Mouse (Mus musculus) R1 (cell line): ENCODE measurements at regions not wholly inside any gene's neighbourhood (a gene's known extent, or its start where the extent isn't known, plus 50 kb on each side); places are given as distances from the start of the nearest gene placed in this dataset.
A peak's percentile ranks its signal among the peaks of the same experiment; 100 is the strongest.

Experiments used
- DNase-seq: peaks from one replicate; pipeline ENCODE4 v3.0.0-alpha.2; 2018; ENCODE audit warnings: low read depth, low spot score

GRCm38 (mm10) chr5:47334299-47334698 is 648.6 kb upstream of the Slit2 start:
- DNase-seq: peak; percentile 1

- no peak for DNase-seq
These were observed 646.4 kb upstream of the Slit2 start for GRCm38 (mm10) chr5:47336511-47336910.

- DNase-seq: no peak
These were observed 643.1 kb upstream of the Slit2 start for GRCm38 (mm10) chr5:47339807-47340206.

- DNase-seq: no peak
These were observed 612.8 kb upstream of the Slit2 start for GRCm38 (mm10) chr5:47370184-47370583.

DNA sequence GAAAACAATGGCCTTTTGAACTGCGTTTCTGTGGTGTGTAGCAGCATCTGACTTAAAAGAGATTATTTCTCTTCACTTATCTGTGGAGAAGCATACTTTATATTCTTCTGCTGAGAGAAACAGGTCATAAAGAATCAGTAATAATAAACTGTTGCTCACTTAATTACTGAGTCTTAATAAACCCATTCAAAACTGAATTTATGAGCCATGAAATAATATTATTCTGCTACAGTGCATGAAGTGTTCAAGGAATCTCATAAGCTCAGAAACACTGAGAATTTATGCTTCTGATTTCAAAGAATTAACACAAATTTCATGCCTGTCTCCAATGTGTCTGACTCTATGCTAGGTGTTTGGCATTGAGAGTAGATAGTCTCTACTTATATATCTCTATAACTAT is 597.0 kb upstream of the Slit2 start:
- no peak for DNase-seq

DNA sequence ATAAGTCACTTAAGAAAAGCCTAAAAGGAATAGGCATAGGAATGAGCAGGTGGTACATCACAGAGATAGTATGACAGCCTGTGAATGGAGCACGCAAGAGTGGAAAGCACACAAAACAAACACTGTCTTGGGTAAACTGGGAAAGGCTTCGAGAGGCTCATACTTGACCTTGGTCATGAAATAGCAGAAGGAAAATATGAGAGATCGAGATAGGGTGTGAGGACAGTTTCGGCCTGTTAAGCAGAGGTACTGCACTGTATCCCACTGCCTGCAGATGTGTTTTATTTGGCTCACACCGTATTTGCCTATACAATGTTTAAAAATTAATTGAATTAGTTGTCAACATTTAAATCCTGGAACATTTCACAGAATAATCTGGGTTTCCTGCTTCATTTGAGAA is 596.2 kb upstream of the Slit2 start:
- DNase-seq: no peak

GRCm38 (mm10) chr5:47390735-47391134 is 592.2 kb upstream of the Slit2 start:
- DNase-seq: no peak

DNA sequence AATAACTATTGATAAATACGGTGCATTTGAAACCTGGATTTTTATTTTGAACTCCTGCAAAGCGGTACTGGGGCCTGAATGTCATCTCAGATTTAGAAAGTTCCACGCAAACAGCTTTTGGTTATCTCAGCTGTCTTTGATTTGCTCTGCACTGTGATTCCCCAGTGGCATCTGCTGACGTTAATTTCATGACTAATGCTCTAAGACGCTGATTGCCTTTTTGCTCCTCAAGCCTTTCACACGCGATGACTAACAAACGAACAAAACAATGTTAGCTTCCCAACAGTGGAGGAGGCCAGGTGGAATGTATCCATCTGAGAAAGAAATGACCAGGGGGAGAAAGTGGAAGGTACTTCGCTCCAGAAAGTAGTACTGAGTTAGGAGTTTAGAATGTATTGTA is 586.1 kb upstream of the Slit2 start:
- DNase-seq: no peak

DNA sequence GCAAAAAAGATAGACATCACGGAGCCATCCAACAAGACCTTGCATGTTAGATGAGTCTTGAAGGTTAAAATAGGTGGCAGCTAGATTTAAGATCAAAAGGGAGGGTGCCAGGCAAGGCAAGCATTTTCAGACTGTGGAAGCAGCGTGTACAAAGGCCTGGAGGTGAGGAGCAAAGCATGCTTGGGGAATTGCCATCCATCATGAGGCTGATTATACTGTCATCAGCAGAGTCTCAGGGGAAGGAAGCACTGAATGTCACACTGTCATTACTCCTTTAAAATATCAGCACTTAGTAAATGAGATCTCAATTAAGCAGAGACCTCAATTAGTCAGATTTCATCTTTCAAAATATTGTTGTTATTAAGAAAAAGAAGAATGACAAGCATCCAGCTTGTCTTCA is 561.0 kb upstream of the Slit2 start:
- no peak for DNase-seq

DNA sequence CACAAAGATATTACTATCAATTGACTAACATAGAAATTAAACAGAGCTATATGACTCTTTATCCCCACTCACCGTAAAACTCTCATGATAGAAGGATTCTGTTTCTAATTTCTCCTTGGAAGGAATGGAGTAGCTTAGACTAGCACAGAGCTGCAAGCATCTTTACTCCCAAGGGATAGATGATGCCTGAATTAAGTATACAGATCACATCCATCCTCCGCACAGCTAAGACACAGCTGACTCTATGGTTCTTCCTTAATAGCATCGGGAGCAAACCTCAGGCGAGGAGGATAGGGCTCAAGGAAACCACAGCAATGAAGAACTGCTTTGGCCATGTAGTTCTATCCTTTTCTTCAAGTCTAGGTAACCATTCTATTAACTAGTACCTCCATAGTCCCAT is 556.9 kb upstream of the Slit2 start:
- DNase-seq: no peak

DNA sequence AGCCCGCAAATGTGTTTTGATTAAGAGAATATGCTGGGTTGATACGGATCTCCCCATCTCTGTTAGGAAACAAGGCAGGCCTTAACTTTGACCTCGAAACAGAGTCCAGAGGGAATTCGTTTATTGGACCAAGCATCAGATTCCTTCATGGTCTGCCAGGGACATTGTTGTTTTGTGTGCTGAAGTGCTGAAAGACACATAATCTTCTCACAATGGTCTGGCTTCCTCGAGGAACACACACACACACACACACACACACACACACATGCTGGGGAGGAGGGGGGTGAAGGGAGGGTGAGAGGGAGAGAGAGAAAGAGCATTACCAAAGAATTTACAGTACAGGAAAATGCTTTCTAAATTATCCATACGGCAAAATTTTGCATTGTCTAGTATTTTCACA is 556.5 kb upstream of the Slit2 start:
- no peak for DNase-seq

DNA sequence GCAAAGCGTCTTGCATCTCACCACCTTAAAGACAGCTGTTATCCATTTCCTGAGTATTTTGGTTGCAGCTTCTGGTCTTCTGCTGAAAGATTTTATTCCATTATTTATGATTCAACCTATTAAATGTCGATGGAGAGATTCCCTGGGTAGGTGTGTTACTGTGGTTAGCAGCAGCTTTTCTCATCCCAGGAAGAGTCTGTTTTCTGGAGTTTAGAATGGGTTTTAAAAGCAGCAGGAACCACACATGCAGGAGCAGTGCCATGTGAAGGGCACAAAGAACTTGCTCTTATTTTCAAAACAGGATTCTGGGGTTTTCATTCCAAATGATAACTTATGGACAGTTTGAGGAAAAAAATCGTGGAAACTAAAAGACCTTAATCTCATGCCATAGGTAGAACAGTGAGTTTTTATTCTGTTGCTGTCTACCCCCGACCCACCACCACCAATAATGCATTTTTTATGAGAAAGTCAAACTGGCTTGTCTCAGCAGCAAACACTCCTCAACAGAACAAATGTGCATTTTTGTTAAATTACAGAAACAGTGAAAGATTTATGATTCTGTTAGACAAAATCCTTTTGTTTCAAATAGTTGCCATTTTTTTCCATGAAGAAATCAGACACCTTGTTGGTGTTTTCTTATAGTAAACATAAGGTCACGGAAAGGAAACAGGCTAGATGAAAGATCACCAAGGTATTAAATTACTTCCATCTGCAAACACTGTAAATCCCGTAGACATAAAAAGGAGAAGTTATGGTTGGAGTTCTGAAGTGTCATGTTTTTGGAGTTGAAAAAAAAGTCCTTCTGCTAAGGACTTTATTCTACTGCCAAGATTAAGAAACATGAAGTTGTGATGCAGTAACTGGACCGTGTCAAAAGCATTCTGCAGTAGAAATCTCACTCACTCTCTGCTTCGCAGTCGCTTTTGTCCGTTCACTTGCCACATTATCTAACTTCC is 553.4 kb upstream of the Slit2 start:
- no peak for DNase-seq

DNA sequence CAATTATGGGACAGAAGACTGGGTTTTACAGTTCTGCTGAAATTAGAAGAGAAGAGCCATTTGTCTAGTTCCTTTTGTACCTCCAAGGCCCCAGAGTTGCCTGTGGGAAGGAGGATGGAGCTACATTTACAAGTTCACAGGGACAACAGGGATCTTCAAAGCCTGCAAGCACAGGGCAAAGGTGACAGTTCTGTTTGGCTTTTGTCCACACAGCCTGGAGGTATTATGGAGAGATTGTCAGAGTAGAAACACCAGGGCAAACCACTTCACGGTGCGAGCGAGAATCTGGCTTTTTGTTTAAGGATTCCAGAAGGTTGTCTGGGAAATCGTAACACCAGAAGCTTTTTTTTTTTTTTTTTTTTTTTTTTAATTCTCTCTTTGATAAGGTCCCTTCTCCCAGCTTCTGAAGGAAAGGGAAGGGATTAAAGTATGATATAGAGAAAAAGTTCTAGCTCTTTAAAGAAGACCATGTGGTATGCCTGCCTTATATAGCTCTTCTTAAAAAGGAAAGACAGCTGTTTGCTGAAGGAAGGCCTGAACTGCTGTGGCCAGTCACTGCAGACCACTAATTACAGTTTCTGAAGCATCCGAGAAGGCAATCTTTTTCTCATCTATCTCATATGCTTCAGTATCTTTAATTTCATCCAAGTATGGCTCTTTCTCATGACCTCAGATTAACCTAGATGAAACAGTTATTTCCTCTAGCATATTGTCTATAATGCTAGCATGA is 551.2 kb upstream of the Slit2 start:
- DNase-seq: no peak

GRCm38 (mm10) chr5:47436455-47436854 is 546.5 kb upstream of the Slit2 start:
- no peak for DNase-seq

- no peak for DNase-seq
These were observed 536.5 kb upstream of the Slit2 start for GRCm38 (mm10) chr5:47446305-47447028.

DNA sequence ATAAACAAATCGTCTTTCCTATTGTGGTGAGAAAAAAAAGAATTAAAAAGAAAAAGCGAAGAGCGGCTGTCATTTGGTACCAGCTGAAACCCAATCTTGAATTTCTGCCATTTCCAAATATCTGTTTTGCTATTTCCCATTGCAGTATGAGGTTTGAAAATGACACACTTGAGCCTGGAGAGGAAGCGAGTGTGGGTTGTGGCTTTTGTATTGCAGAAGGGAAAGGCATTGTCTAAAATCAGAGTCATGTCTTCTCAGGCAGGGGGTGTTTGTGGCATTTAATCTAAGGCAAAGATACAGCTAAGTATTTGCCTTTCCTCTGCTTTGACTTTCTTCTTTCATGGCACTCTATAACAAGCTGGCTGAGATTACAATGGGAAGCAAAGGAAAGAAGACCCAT is 518.1 kb upstream of the Slit2 start:
- peak; percentile 1 for DNase-seq

DNA sequence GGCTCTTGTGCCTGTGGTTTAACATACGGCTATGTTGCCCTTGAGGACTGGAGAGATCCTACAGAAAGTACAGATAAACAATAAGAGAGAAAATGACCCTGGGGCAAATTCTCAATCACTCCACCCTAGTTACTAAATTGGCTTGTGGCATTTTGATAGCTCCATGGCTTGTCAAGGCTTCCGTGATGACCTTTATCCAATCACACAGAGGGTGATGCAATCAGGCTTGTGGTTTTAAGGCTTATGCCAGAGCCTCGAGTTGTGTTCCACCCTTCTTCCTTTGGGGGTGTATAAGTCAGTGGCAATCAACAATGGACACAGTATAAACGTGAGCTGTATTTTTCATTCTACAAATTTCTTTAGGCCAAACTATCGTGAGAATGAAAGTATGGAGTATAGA is 513.5 kb upstream of the Slit2 start:
- peak; percentile 1 for DNase-seq

- DNase-seq: no peak
These were observed 510.7 kb upstream of the Slit2 start for GRCm38 (mm10) chr5:47472027-47472825.

- DNase-seq: no peak
These were observed 503.0 kb upstream of the Slit2 start for GRCm38 (mm10) chr5:47479908-47480307.

- no peak for DNase-seq
These were observed 486.7 kb upstream of the Slit2 start for GRCm38 (mm10) chr5:47496218-47496617.

DNA sequence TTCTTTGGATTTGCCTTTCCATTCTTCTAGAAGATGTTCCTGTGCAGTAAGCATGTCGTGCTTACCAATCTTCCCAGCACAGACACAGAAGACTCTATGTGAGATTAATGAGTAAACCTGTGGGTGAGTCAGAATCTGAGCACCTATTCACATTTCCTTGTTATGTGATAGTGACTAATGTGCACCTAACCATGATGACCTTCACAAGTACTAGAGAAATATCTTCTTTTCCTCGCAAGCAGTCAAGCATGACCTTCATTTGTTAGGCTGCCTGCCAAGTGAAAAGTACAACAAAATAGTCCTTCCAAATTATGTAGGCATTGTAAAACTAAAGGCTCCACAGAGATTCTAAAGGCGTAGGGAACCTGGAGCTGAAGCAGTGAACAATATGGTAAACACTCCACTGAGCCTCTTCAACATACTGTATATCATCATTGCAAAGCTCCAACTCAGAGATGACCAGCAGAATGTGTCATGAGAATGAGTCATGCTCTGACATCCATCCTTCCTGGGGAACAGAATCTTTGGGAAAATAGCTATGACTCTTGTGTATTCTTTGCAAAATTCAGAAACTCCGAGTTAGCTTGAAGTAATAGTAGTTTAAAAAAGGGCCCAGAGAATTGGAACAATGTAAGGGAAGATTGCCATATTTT is 480.0 kb upstream of the Slit2 start:
- DNase-seq: no peak
